Mouse (Mus musculus) liver, postnatal 0 days (tissue): ENCODE measurements around the gene Chrnb1. TPM values are rescaled to one million over a fixed set of nuclear protein-coding genes. Genes with fewer than 3 reads are reported as not detected.

Experiments
- ATAC-seq: fragments of 200-750 bp; cut with Nextera tagmentation; 2 replicates; pipeline ENCODE4 v1.8.0; 2017; ENCODE audit warnings: mild to moderate bottlenecking, moderate library complexity
- DNase-seq: peaks from one replicate; pipeline ENCODE4 v3.0.0-alpha.2; 2016
- H3K27ac ChIP-seq: fragments of 300-500 bp; sonication (generic); 2 replicates; pipeline ENCODE4 v1.5.1; 2014; ENCODE audit warnings: antibody characterized with exemption, moderate library complexity, mild to moderate bottlenecking, low read depth
- H3K27me3 ChIP-seq: fragments of 300-500 bp; sonication (generic); 2 replicates; pipeline ENCODE4 v1.6.1; 2014; ENCODE audit warnings: low read length, control low read depth, mixed read lengths; ENCODE audit not compliant: insufficient read depth
- H3K36me3 ChIP-seq: fragments of 300-500 bp; sonication (generic); replicated peaks from 2 replicates; pipeline ENCODE4 v1.6.1; 2014; ENCODE audit warnings: mild to moderate bottlenecking, control low read depth, low read length, moderate library complexity, mixed read lengths; ENCODE audit not compliant: insufficient read depth
- H3K4me1 ChIP-seq: fragments of 300-500 bp; sonication (generic); 2 replicates; pipeline ENCODE4 v1.6.1; 2014; ENCODE audit warnings: antibody characterized with exemption, mild to moderate bottlenecking, control low read depth; ENCODE audit not compliant: insufficient read depth
- H3K4me2 ChIP-seq: fragments of 300-500 bp; sonication (generic); 2 replicates; pipeline ENCODE4 v1.6.1; 2014; ENCODE audit warnings: low read depth, mild to moderate bottlenecking, low read length, moderate library complexity, mixed read lengths
- H3K4me3 ChIP-seq: fragments of 300-500 bp; sonication (generic); 2 replicates; pipeline ENCODE4 v1.5.1; 2014; ENCODE audit warnings: low read depth, low read length
- H3K9ac ChIP-seq: fragments of 300-500 bp; sonication (generic); replicated peaks from 2 replicates; pipeline ENCODE4 v1.6.1; 2014; ENCODE audit warnings: mild to moderate bottlenecking, moderate library complexity
- H3K9me3 ChIP-seq: fragments of 300-500 bp; sonication (generic); 2 replicates; pipeline ENCODE4 v1.6.1; 2016; ENCODE audit warnings: mild to moderate bottlenecking, control low read depth, low read length, mixed read lengths
- CTCF ChIP-seq: sonication (generic); IDR thresholded peaks from 2 replicates; pipeline ENCODE4 v1.5.1; 2016; ENCODE audit warnings: antibody characterized with exemption, low read depth
- EP300 ChIP-seq: IDR thresholded peaks from 2 replicates; pipeline ENCODE4 v1.6.1; 2016; ENCODE audit warnings: antibody characterized with exemption, low read depth, mild to moderate bottlenecking
- WGBS: fragments of 180-500 bp; shearing (Covaris S2); extraction: QIAGEN DNeasy Blood & Tissue Kit; methylation state at CpG from one replicate; pipeline ENCODE4 v1.1.7; 2014; ENCODE audit not compliant: insufficient replicate concordance; 5-methylcytosine and 5-hydroxymethylcytosine counted together
- polyA plus RNA-seq: library from polyadenylated mRNA; unstranded; fragments of >200 nt; fragmentation: Nextera tagmentation; extraction: Ambion mirVana; gene quantifications from 2 replicates; pipeline ENCODE4 v1.2.1, GENCODE M21; 2015

The Chrnb1 gene
- 0.73 and 0.76 TPM in 2 replicates for polyA plus RNA-seq

GRCm38 (mm10) chr11:69795168-69795982, at the start of gene Chrnb1:
Gene Chrnb1 (minus strand): TSS chr11:69795943.
- peaks cover 18% of the 10 kb centered on the region for H3K27me3 ChIP-seq
- peak; percentile 100 for ATAC-seq
- H3K9ac ChIP-seq: peak within 1 kb of the TSS; percentile 56
- H3K4me3 ChIP-seq: peak within 1 kb of the TSS; percentile 51
- H3K9me3 ChIP-seq: no peaks in the 10 kb centered on the region
- under 1% methylated on average over 52 of the region's 52 CpGs for WGBS
- peak within 1 kb of the TSS; percentile 91 for H3K4me2 ChIP-seq
- 0 out of 2 replicates have a peak within 1 kb of the TSS, but pooled peaks have one; percentile 13 for H3K27ac ChIP-seq
- H3K36me3 ChIP-seq: no peaks in the 10 kb centered on the region
- peak; percentile 17 for TF ChIP-seq CTCF
- TF ChIP-seq EP300: no peak
- H3K4me1 ChIP-seq: peaks cover 15% of the 10 kb centered on the region
- DNase-seq: peak; percentile 95

GRCm38 (mm10) chr11:69838714-69839104, 43.0 kb upstream of the Chrnb1 start:
- Histone ChIP-seq H3K27ac (peak overlapping the region; percentile 93), H3K4me2 (peak overlapping the region; percentile 99), H3K4me1 (peaks cover 49% of the 10 kb centered on the region), H3K4me3 (peak overlapping the region; percentile 71), H3K9ac (peak overlapping the region; percentile 79), H3K27me3 (peaks cover 34% of the 10 kb centered on the region), H3K9me3 (no peaks in the 10 kb centered on the region), H3K36me3 (0 out of 2 replicates have a peak, but pooled peaks cover 2% of the 10 kb centered on the region)
- WGBS: under 1% methylated on average over 7 of the region's 7 CpGs
- TF ChIP-seq EP300 (no peak), CTCF (no peak)
- 0 out of 2 replicates have a peak, but pooled peaks have one; percentile 4 for ATAC-seq
- DNase-seq: no peak

- Histone ChIP-seq H3K4me2 (peak within 1 kb of the TSS; percentile 99), H3K9me3 (no peaks in the 10 kb centered on the region), H3K4me3 (peak within 1 kb of the TSS; percentile 71), H3K36me3 (0 out of 2 replicates have a peak, but pooled peaks cover 2% of the 10 kb centered on the region), H3K9ac (peak within 1 kb of the TSS; percentile 79), H3K4me1 (peaks cover 51% of the 10 kb centered on the region), H3K27me3 (peaks cover 39% of the 10 kb centered on the region), H3K27ac (peak within 1 kb of the TSS; percentile 93)
- DNase-seq (peak; percentile 95), ATAC-seq (peak; percentile 92)
- TF ChIP-seq CTCF (no peak), EP300 (peak; percentile 74; the same call in 1 of the 2 replicates)
- WGBS: under 1% methylated on average over 34 of the region's 34 CpGs
Measured at GRCm38 (mm10) chr11:69837952-69838713, 42.4 kb upstream of the Chrnb1 start, which contains the start of gene Tmem256. Gene Tmem256 (plus strand): TSS chr11:69838514.

GRCm38 (mm10) chr11:69837604-69837951, 41.8 kb upstream of the Chrnb1 start, which contains the start of gene Nlgn2:
Gene Nlgn2 (minus strand): TSS chr11:69837784.
- peak within 1 kb of the TSS; percentile 93 for H3K27ac ChIP-seq
- no peaks in the 10 kb centered on the region for H3K9me3 ChIP-seq
- WGBS: 0% methylated on average over 12 of the region's 32 CpGs
- H3K4me2 ChIP-seq: peak within 1 kb of the TSS; percentile 99
- peaks cover 46% of the 10 kb centered on the region for H3K4me1 ChIP-seq
- H3K27me3 ChIP-seq: peaks cover 39% of the 10 kb centered on the region
- H3K9ac ChIP-seq: peak within 1 kb of the TSS; percentile 79
- TF ChIP-seq CTCF (peak; percentile 22; the same call in 1 of the 2 replicates), EP300 (no peak)
- H3K4me3 ChIP-seq: peak within 1 kb of the TSS; percentile 71
- no peak for DNase-seq
- H3K36me3 ChIP-seq: 0 out of 2 replicates have a peak, but pooled peaks cover 4% of the 10 kb centered on the region
- peak; percentile 27 for ATAC-seq

- H3K9me3 ChIP-seq: no peaks in the 10 kb centered on the region
- DNase-seq (no peak), ATAC-seq (no peak)
- H3K9ac ChIP-seq: peak overlapping the region; percentile 66
- 0 out of 2 replicates have a peak, but pooled peaks cover 4% of the 10 kb centered on the region for H3K36me3 ChIP-seq
- TF ChIP-seq EP300 (no peak), CTCF (no peak)
- peaks cover 46% of the 10 kb centered on the region for H3K4me1 ChIP-seq
- 0 out of 2 replicates have a peak overlapping the region, but pooled peaks have one; percentile 12 for H3K27ac ChIP-seq
- H3K27me3 ChIP-seq: peaks cover 39% of the 10 kb centered on the region
- 3% methylated on average over 38 of the region's 52 CpGs for WGBS
- H3K4me2 ChIP-seq: peak overlapping the region; percentile 99
- peak overlapping the region; percentile 71 for H3K4me3 ChIP-seq
Measured at GRCm38 (mm10) chr11:69836703-69837576, 41.2 kb upstream of the Chrnb1 start.
